Mouse (Mus musculus) kidney, adult 11 months (tissue): ENCODE results near the gene Fam111a.
"Not testable (repeated sequence)": the region's sequence is repeated elsewhere in the genome, so short reads cannot be mapped to it uniquely, and the experiment has no call there.

Experiments
- DNase-seq: peaks from one replicate; pipeline ENCODE4 v3.0.0; 2022

The Fam111a gene

GRCm38 (mm10) chr19:12545440-12545839 lies at the start of gene Fam111a:
TSS of gene Fam111a (plus strand) at chr19:12545740.
- DNase-seq: not testable (repeated sequence)

DNA sequence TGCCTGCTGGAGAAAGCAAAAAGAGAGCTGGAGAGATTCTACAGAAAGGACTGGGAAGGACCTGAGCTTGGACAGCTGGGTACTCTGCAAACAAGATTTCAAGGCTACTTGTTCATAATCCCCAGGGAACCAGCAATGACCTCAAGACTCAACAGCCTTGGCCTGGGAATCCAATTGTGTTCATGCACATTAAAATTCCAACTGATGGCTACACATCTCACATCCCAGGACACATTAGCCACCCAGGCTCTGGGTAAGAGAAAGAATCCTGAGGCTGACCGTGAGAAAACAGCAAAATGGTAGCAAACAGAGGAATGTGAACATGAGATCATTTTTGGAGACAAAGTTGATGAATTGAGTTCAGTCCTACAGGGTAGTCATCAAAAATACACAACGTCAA lies 49.3 kb upstream of the Fam111a start:
- no peak for DNase-seq

DNA sequence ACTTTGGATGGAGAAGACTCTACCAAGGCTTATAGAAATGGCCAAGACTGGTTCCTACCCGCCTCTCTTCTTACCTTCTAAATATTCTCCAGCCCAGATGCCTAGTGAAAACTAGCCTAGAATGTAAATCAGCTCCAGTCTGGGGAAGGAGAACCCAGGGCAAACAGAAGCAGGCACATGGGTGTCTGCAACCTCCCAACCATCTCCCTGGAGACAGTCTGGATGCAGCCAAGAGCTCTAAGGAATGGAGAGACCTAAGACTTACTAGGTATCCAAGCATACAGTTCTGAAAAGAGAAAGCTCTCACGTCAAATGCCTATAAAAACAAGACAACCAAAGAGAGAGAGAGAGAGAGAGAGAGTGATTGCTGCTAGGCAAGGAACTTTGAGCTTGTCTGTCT lies 47.6 kb upstream of the Fam111a start:
- no peak for DNase-seq

DNA sequence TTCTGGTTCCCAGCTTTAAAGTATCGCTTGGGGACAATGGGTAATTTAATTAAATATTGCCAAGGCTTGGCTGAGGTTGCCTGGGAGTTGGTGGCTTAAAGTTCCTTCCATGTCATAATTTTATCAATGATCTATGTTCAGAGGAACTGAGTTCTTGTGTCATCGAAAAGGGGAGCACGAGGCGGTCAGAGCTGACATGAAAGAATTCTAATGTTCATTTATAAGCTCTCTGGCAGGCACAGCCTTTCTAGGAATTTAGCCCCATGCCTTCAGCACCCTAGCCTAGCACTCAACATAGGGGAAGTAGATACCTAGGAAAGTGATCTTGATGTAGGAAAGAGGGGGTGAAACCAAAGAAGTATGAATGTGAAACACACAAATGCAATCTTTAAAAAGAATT lies 47.2 kb upstream of the Fam111a start:
- DNase-seq: no peak

GRCm38 (mm10) chr19:12498941-12499340 lies 46.6 kb upstream of the Fam111a start:
- DNase-seq: no peak

GRCm38 (mm10) chr19:12499485-12499884 lies 46.1 kb upstream of the Fam111a start:
- no peak for DNase-seq

DNA sequence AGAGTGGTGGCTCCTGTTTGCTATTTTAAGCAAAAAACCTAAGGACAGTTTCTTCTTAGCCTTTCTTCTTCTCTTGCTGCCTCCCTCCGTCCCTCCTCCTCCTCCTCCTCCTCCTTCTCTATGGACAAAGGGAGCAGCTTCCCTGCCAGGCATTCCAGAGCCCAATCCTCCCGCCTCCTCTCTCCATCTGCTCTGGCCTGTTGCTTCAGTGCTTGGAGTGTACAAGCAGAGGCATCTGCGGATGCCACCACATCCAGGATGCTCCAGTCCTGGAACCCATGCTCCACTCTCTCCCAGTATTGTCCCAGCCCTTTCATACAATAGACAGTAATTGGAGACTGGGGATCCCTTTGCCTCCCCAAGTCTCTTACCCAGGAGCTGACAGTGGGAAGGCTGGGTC lies 45.4 kb upstream of the Fam111a start:
- no peak for DNase-seq

DNA sequence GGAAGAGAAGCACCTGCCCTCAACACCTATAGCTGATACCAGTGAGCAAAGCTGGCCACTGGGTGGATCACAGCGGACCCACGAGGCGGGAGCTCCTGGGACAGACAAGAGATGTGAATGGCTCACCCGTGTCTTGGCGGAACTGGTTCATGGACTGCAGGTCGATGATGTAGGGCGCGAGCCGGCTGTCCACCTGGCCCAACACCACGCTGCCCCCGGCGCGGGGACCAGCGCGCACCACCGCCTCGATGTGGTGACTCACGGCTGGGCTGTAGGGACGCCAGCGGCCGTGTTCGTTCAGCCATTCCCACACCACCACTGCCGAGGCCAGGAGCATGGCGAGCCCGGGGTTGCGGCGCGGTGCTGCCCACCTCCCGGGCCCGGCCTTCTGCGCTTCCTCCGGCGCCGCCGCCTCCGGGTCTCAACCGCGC lies 44.6 kb upstream of the Fam111a start:
- no peak for DNase-seq

- DNase-seq: peak; percentile 92
Observed at GRCm38 (mm10) chr19:12501370-12502347, 43.9 kb upstream of the Fam111a start, which contains the start of gene Dtx4. TSS of gene Dtx4 (minus strand) at chr19:12501454.

- DNase-seq: no peak
Observed at GRCm38 (mm10) chr19:12502756-12503155, 42.8 kb upstream of the Fam111a start.

GRCm38 (mm10) chr19:12514621-12515020 lies 30.9 kb upstream of the Fam111a start:
- no peak for DNase-seq

DNA sequence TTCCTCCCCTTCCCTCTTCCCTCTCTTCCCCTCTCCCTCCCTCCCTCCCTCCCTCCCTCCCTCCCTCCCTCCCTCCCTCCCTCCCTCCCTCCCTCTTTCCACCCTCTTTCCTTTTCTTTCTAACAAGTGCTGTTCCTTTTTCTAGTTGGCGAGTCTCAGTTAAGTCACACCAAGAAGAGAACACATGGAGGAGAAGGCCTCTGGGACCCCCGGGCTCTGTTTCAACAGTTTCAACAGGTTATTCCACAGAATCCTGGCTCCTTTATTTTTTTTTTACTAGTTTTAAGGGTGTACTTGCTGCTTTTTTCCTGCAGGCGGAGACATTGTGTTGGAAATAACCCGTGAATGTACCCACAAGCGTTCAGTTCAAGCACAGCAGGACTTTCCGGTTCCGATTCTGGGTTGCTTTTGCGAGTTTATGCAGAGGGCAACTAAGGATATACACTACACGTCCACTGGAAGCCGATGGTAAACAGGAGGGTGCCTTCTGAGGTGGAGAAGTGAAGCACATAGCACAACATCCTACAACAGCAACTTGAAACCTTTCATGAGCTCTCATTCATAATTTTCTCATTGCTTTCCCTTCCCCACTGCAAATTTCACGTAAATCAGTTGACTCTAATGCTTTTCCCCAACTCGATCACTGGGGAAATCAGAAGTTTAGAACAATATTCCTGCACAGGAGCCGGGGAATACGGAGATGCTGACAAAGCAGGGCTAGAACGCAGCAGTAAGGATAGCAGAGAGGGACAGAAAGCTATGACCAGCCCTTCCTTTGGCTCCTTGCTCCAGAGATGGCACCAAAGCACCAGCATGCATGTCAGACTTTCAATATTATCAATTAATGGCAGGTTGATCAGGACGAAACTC lies 27.6 kb upstream of the Fam111a start:
- peak; percentile 57 for DNase-seq

DNA sequence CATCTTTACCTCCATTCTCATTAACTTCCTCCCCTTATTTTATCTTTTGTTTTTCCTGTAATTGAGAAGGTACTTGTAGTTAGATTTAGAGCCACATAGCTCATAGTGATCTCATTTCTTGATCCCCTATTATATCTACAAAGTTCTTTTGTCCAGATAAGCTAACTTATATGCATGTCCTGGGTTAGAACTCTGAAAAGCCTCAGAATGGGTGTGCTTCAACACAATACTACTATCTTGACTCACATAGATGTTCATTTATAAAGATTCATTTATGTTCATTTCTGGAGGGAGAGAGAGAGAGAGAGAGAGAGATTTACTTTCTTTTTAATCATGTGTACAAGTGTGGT lies 27.0 kb upstream of the Fam111a start:
- no peak for DNase-seq

DNA sequence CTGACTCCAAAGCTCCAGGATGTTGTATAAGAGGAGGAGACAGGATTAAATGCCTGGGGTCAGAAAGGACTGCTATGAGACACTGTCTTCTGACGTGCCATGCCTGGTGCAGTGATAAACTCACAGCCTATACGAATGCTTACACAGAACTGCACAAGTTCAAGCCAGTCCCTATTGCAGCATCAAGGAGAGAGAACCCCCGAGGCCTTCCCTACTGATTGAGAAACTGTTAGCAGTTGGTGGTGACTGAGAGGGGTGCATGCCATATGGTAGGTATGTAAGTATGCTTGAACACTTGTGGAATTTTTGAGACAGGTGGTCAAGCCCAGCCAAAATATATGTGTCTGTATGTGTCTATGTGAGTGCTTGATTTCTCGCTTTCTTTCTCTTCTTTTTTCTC lies 22.2 kb upstream of the Fam111a start:
- DNase-seq: no peak

DNA sequence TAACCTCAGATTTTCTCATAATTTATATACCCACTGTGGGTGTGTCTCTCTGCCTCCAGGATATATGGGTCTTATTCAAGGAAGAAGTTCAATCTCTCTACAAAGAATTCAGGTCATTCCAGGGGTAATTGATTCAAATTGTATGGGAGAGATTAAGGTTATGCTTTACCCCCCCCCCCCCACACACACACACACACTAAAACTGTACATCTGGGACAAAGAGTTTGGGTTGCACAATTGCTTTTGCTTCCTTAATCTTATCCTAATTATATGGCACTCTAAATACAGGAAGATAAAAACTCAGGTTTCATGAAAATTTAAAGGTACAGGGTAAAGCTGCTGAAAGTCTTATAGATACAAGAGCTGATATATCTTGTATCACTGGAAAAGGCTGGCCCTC lies 8.4 kb upstream of the Fam111a start:
- no peak for DNase-seq

DNA sequence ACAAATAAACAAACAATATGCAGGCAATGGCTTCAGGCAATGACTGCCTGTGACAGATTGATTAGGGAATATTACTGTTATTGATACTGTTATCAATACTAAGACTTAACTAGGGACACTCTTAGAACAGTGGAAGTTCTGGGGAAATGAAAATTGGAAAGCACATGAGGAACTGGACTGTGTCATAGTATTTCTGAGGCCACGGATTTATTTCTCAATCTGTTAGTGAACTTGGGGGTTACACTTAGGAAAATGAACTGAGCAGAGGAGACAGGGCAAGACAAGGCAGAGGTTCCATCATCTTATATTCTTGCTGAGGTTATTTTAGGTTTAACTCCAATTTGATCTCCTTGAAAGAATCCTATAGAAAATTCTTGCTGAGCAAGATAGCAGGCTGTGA lies 5.6 kb upstream of the Fam111a start:
- DNase-seq: no peak

DNA sequence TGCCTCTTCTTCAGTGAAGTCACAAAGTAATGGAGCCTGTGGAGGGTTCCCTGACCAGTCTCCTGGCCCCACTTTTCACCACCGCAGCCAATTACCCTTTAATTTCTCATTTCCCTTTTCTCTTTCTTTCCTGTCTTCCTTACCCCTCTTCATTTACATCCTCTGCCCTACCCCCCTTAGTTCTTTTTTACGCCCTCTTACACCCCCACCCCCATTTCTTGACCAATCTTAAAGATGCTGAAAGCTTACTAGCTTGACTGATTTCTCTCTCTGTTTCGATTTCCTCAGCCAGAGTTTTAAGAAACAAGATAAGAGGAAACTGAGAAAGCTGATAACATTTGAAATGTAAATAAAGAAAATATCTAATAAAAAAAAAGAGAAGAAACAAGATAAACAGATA lies 4.8 kb upstream of the Fam111a start:
- DNase-seq: no peak

GRCm38 (mm10) chr19:12541644-12542043 lies 3.9 kb upstream of the Fam111a start:
- DNase-seq: no peak

DNA sequence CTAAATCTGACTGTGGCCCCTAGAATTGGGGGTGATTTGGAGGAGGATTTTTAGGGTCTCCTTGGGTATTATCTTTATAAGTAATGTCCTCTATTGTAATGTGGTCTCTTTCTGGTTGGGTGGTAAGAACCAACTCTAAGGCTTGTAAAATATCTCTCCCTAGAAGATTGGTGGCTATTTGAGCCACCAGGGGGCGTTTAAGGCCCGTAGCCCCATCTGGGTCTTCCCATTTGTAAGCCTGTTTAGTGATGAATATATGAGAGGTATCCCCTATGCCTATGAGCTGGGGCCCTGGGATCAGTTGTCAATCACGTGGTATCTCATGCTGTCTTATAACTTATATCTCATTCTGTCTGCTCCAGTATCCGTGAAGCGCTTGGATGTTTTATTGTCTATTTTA lies 3.6 kb downstream of the Fam111a start:
- no peak for DNase-seq

DNA sequence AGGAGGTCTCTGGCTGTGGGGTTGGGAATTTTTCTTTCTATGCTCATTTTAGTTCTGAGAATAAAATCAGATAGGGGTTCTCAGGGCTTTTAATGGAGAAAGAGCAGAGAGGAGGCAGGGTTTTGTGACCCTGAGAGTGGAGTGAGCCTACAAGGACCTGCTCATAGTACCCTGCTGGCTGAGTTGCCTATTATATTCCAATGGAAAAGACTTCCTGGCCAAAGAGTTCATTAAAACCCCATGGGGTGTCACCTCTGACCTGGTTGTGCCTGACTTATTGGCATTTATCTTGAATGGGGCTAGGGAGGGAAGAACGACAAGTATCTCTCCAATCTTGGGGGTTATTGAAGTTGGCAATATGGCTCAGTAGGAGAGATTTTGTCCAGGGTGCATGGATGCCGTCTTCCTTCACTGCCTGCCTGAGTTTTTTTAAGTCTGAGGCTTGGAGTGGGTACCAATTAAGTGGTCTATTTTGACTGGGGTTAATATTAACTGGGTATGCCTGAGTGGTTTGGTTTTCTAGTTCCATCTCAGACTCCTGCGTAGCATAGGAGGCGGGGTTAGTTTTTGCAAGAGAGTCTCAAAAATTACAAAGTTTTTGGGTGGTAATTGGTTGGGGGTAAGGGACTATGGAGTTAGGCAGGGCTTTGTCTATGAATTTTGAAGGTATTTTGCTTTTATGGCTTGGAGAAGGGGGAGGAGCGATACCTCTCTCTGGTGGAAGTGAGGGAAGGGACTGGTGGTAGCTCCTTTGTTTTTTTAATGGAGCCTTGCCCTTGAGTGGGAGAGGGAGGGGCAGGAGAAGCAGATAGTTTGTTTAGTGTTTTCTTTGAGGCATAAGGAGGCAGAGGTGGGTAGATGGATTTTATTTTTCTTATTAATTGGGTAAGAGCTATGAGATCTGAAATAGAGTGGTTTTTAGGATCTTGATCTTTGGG lies 4.7 kb downstream of the Fam111a start:
- no peak for DNase-seq

DNA sequence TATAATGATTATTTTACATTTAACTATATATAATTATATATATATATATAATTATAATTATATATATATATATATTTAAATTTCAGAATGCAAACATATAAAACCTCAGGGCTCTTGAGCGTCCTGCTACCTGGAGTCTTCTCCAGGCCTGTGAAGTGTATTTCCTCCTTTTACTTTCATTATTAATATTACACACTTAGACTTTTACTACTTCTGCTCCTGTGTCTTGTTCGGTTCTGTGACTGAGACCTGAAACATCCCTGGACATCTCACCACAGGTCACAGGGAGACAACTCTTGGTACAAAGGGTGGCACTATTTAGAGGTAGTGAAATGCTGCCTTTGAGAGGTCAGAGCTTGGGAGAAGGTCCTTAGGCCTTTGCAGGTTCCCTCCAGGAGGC lies 10.8 kb downstream of the Fam111a start:
- no peak for DNase-seq

DNA sequence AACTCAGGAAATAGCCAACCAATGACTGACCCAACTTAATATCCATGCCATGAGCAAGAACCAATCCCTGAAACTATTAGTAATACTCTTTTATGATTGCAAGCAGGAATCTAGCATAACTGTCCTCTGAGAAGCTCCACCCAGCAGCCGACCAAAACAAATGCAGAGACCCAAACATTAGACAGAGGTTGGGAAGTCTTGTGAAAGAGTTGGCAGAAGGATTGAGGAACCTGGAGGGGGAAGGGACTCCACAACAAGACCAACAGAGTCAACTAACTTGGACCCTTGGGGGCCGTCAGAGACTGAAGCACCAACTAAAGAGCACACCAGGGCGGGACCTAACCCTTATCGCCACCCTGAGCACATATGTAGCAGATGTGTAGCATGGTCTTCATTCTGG lies 12.7 kb downstream of the Fam111a start:
- no peak for DNase-seq

- DNase-seq: no peak
Observed at GRCm38 (mm10) chr19:12564197-12564596, 18.7 kb downstream of the Fam111a start.
